Mouse (Mus musculus) E14TG2a.4 (cell line): Measurements from ENCODE around the gene Spata16.

Experiments used
- CTCF ChIP-seq: conservative IDR thresholded peaks from 2 replicates; pipeline ENCODE4 v1.5.1; 2014; ENCODE audit warnings: low read length
- POU5F1 ChIP-seq: IDR thresholded peaks from 2 replicates; pipeline ENCODE4 v1.6.1; 2014; ENCODE audit warnings: low read length, borderline replicate concordance

GRCm38 (mm10) chr3:26835051-26835755, 197.8 kb downstream of the Spata16 start:
- no peak for TF ChIP-seq CTCF
- TF ChIP-seq POU5F1 = no peak
